Mouse (Mus musculus): ENCODE measurements around the gene Rac3.

DNA sequence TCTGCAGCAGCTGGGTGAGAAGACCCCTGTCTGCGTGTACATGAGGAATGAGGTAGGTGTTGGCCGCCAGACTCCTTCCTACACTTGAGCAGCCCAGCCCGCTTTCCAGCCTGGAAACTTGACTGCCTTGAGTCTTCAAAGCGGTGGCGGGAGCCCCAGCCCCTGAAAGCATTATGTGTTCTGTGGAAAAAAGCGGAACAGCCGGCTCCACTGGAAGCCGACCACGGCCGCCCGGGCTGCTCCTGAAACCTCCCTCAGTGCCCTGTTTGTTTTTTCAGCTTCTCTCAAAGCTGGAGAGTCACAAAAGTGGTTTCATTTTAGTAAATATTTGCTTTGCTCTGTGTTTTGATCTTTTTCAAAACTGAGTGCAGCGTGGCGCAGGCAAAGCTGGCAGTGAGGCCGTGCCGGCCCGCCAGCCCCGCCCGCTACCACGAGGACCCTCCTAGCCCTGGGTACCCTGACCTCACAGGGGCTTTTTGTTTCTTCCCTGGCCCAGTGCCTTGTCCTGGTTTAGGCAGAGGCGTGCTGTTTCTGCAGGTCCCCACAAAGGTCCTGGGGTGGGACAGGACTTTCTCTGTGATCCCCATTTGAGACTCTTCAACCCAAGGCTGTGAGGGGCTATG, 34.5 kb upstream of the Rac3 start:
- no peak for TF ChIP-seq GATA1 (IDR thresholded peaks at IDR 0.05; ENCODE audit: low read length)
- TF ChIP-seq TAL1 (IDR thresholded peaks at IDR 0.05; ENCODE audit: low read length) = no peak

All from erythroblast, embryonic 14.5 days (primary cell).